ENCODE assay signal across 14 mouse cellular contexts in genomic region chr2:140844030-140844429, GRCm38 (mm10).
"Had no signal": no experiment of that assay in that cellular context is flagged by ENCODE, and none has a peak within 500 bp of the region (broad histone marks: within the 10 kb centered on the region; RNA-seq: fewer than 3 reads in every experiment).

No protein-coding gene starts in this region.

- DNase-seq: liver, postnatal 0 days; lung, adult 2 months; lung, postnatal 10 days; lung, postnatal 36 days; midbrain, embryonic 14.5 days; retina, postnatal 1 day; right cerebral cortex, adult 18-20 months; right cerebral cortex, postnatal 25 days; right cerebral cortex, postnatal 4 days; spleen, adult 18-20 months; thymus, adult 18-20 months; thymus, postnatal 14 days; thymus, postnatal 36 days had no signal

- ATAC-seq: liver, postnatal 0 days; midbrain, embryonic 16.5 days had no signal
